Mouse (Mus musculus): ENCODE data around the gene Acot11.

DNA sequence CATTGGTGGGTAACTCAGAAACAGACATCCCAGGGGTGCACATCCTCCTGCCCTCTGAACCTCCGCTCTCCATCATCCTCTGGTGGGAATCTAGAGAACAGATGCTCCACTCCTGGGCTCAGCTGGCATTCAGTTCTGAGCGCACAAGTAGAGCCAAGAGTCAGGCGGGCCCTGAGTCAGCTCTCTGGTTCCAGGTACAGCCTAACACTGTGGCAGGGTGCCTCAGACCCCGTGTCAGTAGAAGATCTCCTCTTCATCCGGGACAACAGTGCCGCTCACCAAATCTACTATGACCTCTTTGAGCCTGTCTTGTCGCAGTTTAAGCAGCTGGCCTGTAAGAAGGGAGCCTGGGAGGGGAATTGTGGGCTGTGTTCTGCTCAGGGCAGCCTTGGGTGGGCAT lies 58.9 kb downstream of the Acot11 start:
- TF ChIP-seq POLR2A (IDR thresholded peaks at IDR 0.05; ENCODE audit: borderline replicate concordance, low read depth, low read length) (no peak), CTCF (IDR thresholded peaks at IDR 0.05; ENCODE audit: low read depth, low read length) (no peak)

Measured in bone marrow macrophage, adult 2 months (primary cell).